Mouse (Mus musculus) kidney, postnatal 0 days (tissue): ENCODE data around the gene Ptpn14. TPM values are rescaled to one million over a fixed set of nuclear protein-coding genes. Genes with fewer than 3 reads are reported as not detected.

ENCODE experiments used
- ATAC-seq: fragments of 200-750 bp; cut with Nextera tagmentation; replicated peaks from 2 replicates; pipeline ENCODE4 v1.8.0; 2017; ENCODE audit warnings: low read depth, moderate number of reproducible peaks, moderate TSS enrichment, moderate library complexity; ENCODE audit not compliant: low FRiP score
- DNase-seq: peaks from one replicate; pipeline ENCODE4 v3.0.0-alpha.2; 2016; ENCODE audit warnings: low spot score
- H3K27ac ChIP-seq: fragments of 300-500 bp; sonication (generic); 2 replicates; pipeline ENCODE4 v1.5.1; 2014; ENCODE audit warnings: mild to moderate bottlenecking
- H3K27me3 ChIP-seq: fragments of 300-500 bp; sonication (generic); 2 replicates; pipeline ENCODE4 v1.6.1; 2014; ENCODE audit warnings: low read length, mixed read lengths; ENCODE audit not compliant: insufficient read depth
- H3K36me3 ChIP-seq: fragments of 300-500 bp; sonication (generic); 2 replicates; pipeline ENCODE4 v1.6.1; 2014; ENCODE audit warnings: low read length, mixed read lengths; ENCODE audit not compliant: insufficient read depth
- H3K4me1 ChIP-seq: fragments of 300-500 bp; sonication (generic); replicated peaks from 2 replicates; pipeline ENCODE4 v1.6.1; 2014; ENCODE audit warnings: antibody characterized with exemption, low read length, mixed read lengths; ENCODE audit not compliant: insufficient read depth
- H3K4me2 ChIP-seq: fragments of 300-500 bp; sonication (generic); 2 replicates; pipeline ENCODE4 v1.6.1; 2014; ENCODE audit warnings: mild to moderate bottlenecking, low read length, moderate library complexity, mixed read lengths
- H3K4me3 ChIP-seq: fragments of 300-500 bp; sonication (generic); replicated peaks from 2 replicates; pipeline ENCODE4 v1.5.1; 2014; ENCODE audit warnings: low read depth, low read length
- H3K9ac ChIP-seq: fragments of 300-500 bp; sonication (generic); 2 replicates; pipeline ENCODE4 v1.6.1; 2014; ENCODE audit warnings: low read depth, low read length
- H3K9me3 ChIP-seq: fragments of 300-500 bp; sonication (generic); replicated peaks from 2 replicates; pipeline ENCODE4 v1.6.1; 2016; ENCODE audit warnings: low read length, inconsistent platforms, mixed read lengths
- CTCF ChIP-seq: IDR thresholded peaks from 2 replicates; pipeline ENCODE4 v1.5.1; 2016; ENCODE audit warnings: antibody characterized with exemption, low read depth, mild to moderate bottlenecking, moderate library complexity
- WGBS: fragments of 180-500 bp; shearing (Covaris S2); extraction: QIAGEN DNeasy Blood & Tissue Kit; methylation state at CpG from one replicate; pipeline ENCODE4 v1.1.7; 2014; 5-methylcytosine and 5-hydroxymethylcytosine counted together
- polyA plus RNA-seq: library from polyadenylated mRNA; unstranded; fragments of >200 nt; fragmentation: Nextera tagmentation; extraction: Ambion mirVana; gene quantifications from 2 replicates; pipeline ENCODE4 v1.2.1, GENCODE M21; 2015

The Ptpn14 gene
- polyA plus RNA-seq, 1 experiment from 2014 or later = 11.1 TPM

DNA sequence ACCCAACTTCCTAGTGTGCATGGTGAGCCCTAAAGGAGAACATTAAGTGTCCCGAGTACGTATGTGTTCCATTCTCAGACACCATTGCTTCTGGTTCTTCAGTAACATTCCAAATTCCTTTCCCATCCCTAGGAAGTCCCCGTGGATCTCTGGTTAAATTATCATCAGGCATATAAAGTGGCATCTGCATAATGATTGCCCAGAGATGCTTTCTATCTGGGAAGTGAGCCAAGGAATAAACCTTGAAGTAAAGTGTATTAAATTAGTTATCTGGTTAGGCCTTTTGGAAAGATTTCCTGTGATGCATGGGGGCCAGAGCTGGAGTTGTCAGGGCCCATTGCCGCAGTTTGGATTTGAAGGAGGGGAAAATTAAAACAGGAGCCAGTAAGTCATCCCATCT is 144.0 kb downstream of the Ptpn14 start:
- no peak overlapping the region for H3K4me3 ChIP-seq
- peaks cover 29% of the 10 kb centered on the region; the same call in 1 of the 2 replicates for H3K36me3 ChIP-seq
- WGBS = 75% methylated on average over 4 of the region's 4 CpGs
- TF ChIP-seq CTCF = no peak
- DNase-seq = no peak
- no peak overlapping the region for H3K4me2 ChIP-seq
- ATAC-seq = no peak
- H3K9me3 ChIP-seq = no peaks in the 10 kb centered on the region
- no peaks in the 10 kb centered on the region for H3K27me3 ChIP-seq
- no peak overlapping the region for H3K9ac ChIP-seq
- no peak overlapping the region for H3K27ac ChIP-seq
- H3K4me1 ChIP-seq = peaks cover 9% of the 10 kb centered on the region; the same call in 1 of the 2 replicates

DNA sequence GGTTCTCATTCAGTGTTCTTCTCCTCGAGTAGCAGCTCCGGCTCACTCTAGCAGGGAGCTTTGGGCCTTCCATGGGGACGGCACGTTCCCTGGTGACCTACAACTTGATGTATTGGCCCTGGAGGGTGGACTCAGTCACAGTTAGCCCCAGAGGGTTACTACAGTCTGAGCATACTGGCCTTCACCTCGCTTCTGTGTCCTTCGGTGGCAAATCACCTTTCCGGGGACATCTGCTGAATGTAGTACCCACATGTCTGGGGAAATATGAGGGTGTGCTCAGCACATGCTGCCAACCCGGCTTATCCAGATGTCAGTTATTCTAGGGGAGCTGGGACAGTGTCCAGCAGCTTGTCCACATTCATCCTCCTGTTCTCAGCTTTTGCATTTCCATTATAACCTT is 145.5 kb downstream of the Ptpn14 start:
- H3K27me3 ChIP-seq = no peaks in the 10 kb centered on the region
- no peak overlapping the region for H3K9ac ChIP-seq
- 87% methylated on average over 8 of the region's 8 CpGs for WGBS
- H3K36me3 ChIP-seq = peaks cover 29% of the 10 kb centered on the region; the same call in 1 of the 2 replicates
- no peak for TF ChIP-seq CTCF
- H3K4me1 ChIP-seq = no peaks in the 10 kb centered on the region; the same call in 1 of the 2 replicates
- no peak overlapping the region for H3K4me2 ChIP-seq
- no peak overlapping the region for H3K27ac ChIP-seq
- no peak overlapping the region for H3K4me3 ChIP-seq
- no peak for DNase-seq
- H3K9me3 ChIP-seq = no peaks in the 10 kb centered on the region
- ATAC-seq = no peak

DNA sequence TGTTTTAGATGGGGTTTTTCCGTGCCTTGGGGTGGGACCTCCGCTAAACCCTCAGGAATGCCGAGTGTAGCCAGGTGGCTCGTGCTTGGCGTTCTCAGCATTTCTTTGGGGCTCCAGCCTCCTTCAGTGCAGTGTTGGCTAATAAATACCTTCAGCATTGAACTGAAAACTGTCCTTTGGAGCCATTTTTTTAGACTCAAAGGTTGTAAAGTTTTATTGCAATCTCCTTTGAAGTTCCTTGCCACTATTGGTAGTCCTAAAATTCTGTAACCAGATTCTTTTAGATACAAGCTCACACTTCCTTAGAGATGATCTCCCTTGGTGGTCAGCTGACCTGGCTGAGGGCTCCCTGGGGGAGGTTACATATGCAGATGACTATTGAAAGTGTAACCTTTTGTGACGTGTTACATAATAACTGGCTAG is 147.4 kb downstream of the Ptpn14 start:
- Histone ChIP-seq H3K4me3 (no peak overlapping the region), H3K9ac (no peak overlapping the region), H3K9me3 (no peaks in the 10 kb centered on the region), H3K4me1 (peaks cover 4% of the 10 kb centered on the region; the same call in 1 of the 2 replicates), H3K36me3 (peaks cover 27% of the 10 kb centered on the region; the same call in 1 of the 2 replicates), H3K27me3 (no peaks in the 10 kb centered on the region), H3K4me2 (no peak overlapping the region), H3K27ac (peak overlapping the region; percentile 54; the same call in 1 of the 2 replicates)
- no peak for ATAC-seq
- 16% methylated on average over 6 of the region's 6 CpGs for WGBS
- TF ChIP-seq CTCF = no peak
- DNase-seq = peak; percentile 44

DNA sequence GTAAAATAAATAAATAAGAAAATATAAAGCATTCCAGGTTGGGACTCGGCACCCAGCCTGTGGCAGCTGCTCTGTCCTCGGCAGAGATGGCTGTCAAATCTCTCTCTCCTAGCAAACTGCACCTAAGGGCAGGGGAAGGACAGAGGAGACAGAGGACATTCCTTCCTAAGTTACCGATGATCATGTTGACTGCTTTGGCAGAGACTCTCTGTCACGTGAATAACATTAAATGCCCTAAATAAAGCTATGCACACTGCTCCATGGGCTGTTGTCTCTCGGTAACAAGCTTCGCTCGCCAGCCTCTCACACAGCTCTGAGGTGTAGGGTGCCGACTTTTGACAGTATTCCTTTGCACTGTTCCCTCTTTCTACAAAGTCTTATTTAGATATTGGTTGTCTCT is 148.1 kb downstream of the Ptpn14 start:
- no peak for TF ChIP-seq CTCF
- Histone ChIP-seq H3K27ac (peak overlapping the region; percentile 50; the same call in 1 of the 2 replicates), H3K36me3 (peaks cover 20% of the 10 kb centered on the region; the same call in 1 of the 2 replicates), H3K27me3 (no peaks in the 10 kb centered on the region), H3K4me2 (no peak overlapping the region), H3K4me1 (peaks cover 7% of the 10 kb centered on the region; the same call in 1 of the 2 replicates), H3K4me3 (no peak overlapping the region), H3K9ac (no peak overlapping the region), H3K9me3 (no peaks in the 10 kb centered on the region)
- WGBS = 60% methylated on average over 8 of the region's 8 CpGs
- ATAC-seq (no peak), DNase-seq (no peak)

DNA sequence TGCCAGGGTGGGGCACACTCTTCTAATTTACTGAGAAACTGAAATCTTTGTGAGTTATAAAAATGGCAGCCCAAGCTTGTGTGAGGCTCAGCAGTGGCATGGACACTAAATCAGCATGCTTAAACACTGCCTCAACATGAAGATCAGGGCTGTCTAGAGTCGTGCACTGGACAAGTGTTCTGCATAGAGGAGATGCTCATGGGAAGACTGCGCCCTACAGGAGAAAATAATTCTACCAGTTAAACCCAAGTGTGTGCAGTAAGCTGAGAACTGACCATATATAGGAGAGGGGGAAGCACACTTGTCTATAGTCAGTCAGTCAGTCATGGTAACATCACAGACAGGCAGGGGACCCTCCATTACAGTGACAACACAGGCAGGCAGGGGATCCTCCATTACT is 151.1 kb downstream of the Ptpn14 start:
- H3K27ac ChIP-seq = no peak overlapping the region
- H3K4me2 ChIP-seq = no peak overlapping the region
- H3K36me3 ChIP-seq = 0 out of 2 replicates have a peak, but pooled peaks cover 4% of the 10 kb centered on the region
- peak; percentile 59 for TF ChIP-seq CTCF
- ATAC-seq = peak; percentile 10; the same call in 1 of the 2 replicates
- H3K4me3 ChIP-seq = no peak overlapping the region
- 49% methylated on average over 2 of the region's 2 CpGs for WGBS
- DNase-seq = peak; percentile 68
- no peak overlapping the region for H3K9ac ChIP-seq
- H3K27me3 ChIP-seq = no peaks in the 10 kb centered on the region
- peaks cover 7% of the 10 kb centered on the region; the same call in 1 of the 2 replicates for H3K4me1 ChIP-seq
- H3K9me3 ChIP-seq = no peaks in the 10 kb centered on the region

DNA sequence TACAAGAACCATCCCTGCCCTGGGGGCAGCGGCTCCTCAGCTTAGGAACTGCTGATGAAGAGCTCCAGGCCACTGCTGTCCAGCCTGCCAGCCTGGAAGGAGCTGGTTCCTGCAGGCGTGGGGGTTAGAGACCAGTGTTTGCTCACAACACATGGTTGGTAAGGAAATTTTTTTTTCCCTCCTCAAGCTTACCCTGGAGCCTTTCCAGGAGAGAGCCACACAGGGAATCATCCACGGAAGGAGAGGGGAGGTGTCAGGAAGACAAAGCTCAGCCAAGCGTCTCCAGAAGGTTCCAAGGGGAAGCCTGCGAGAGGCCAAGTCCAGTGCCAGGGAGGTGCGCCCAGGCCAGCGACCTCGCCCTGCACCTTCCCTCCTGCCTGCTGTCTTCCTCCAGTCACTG is 151.9 kb downstream of the Ptpn14 start:
- Histone ChIP-seq H3K9me3 (no peaks in the 10 kb centered on the region), H3K27me3 (no peaks in the 10 kb centered on the region), H3K4me1 (peaks cover 7% of the 10 kb centered on the region; the same call in 1 of the 2 replicates), H3K9ac (no peak overlapping the region), H3K4me2 (peak overlapping the region; percentile 19), H3K36me3 (0 out of 2 replicates have a peak, but pooled peaks cover 4% of the 10 kb centered on the region), H3K27ac (peak overlapping the region; percentile 38; the same call in 1 of the 2 replicates), H3K4me3 (no peak overlapping the region)
- DNase-seq (peak; percentile 77), ATAC-seq (peak; percentile 68)
- 28% methylated on average over 8 of the region's 8 CpGs for WGBS
- no peak for TF ChIP-seq CTCF
